Mouse (Mus musculus) adrenal gland, postnatal 4 days (tissue): ENCODE data around the gene Metap1. TPM values are rescaled to one million over a fixed set of nuclear protein-coding genes. Genes with fewer than 3 reads are reported as not detected.
A peak's percentile ranks its signal among the peaks of the same experiment; 100 is the strongest.

Experiments used
- DNase-seq, 2 experiments: peaks; one replicate each; pipeline ENCODE4 v3.0.0; 2021 to 2022; ENCODE audit warnings: low spot score in 2 of 2, mixed read lengths in 2 of 2
- total RNA-seq, 2 experiments: library from RNA; stranded (reverse); gene quantifications; 2 replicates each; pipeline ENCODE4 v1.2.3; 2021

Gene Metap1
- total RNA-seq, 2 experiments from 2014 or later: 55.8 to 59.4 TPM

GRCm38 (mm10) chr3:138454711-138455435 lies 34.4 kb downstream of the Metap1 start:
- no peak for DNase-seq

GRCm38 (mm10) chr3:138454234-138454633 lies 35.1 kb downstream of the Metap1 start:
- DNase-seq: no peak

- DNase-seq: no peak
Measured at GRCm38 (mm10) chr3:138452169-138452568, 37.1 kb downstream of the Metap1 start.

GRCm38 (mm10) chr3:138448077-138448860 lies 41.0 kb downstream of the Metap1 start:
- DNase-seq: no peak

- no peak for DNase-seq
Measured at GRCm38 (mm10) chr3:138443465-138443771, 45.9 kb downstream of the Metap1 start.

GRCm38 (mm10) chr3:138442612-138443464 lies 46.5 kb downstream of the Metap1 start, which contains the start of gene Adh5:
TSS of gene Adh5 (plus strand) at chr3:138443093.
- DNase-seq: peak; percentile 74 to 81

- no peak for DNase-seq
Measured at GRCm38 (mm10) chr3:138442203-138442602, 47.1 kb downstream of the Metap1 start.

- no peak for DNase-seq
Measured at GRCm38 (mm10) chr3:138438716-138439115, 50.6 kb downstream of the Metap1 start.

- no peak for DNase-seq
Measured at GRCm38 (mm10) chr3:138431835-138432234, 57.5 kb downstream of the Metap1 start.

GRCm38 (mm10) chr3:138430360-138430976 lies 58.8 kb downstream of the Metap1 start:
- DNase-seq: no peak

- no peak for DNase-seq
Measured at GRCm38 (mm10) chr3:138424247-138424646, 65.1 kb downstream of the Metap1 start.

GRCm38 (mm10) chr3:138423664-138424063 lies 65.7 kb downstream of the Metap1 start:
- DNase-seq: no peak

- no peak for DNase-seq
Measured at GRCm38 (mm10) chr3:138420385-138420784, 68.9 kb downstream of the Metap1 start.

- DNase-seq: no peak
Measured at GRCm38 (mm10) chr3:138419369-138419768, 69.9 kb downstream of the Metap1 start.

- no peak for DNase-seq
Measured at GRCm38 (mm10) chr3:138415121-138415690, 74.1 kb downstream of the Metap1 start, which contains the start of gene Adh4. TSS of gene Adh4 (plus strand) at chr3:138415466.

- DNase-seq: no peak
Measured at GRCm38 (mm10) chr3:138410211-138410610, 79.1 kb downstream of the Metap1 start.

- no peak for DNase-seq
Measured at GRCm38 (mm10) chr3:138409585-138409984, 79.7 kb downstream of the Metap1 start.
